Mouse (Mus musculus) liver, embryonic 16.5 days (tissue): ENCODE results near the gene C2. TPM values are rescaled to one million over a fixed set of nuclear protein-coding genes. Genes with fewer than 3 reads are reported as not detected.
A peak's percentile ranks its signal among the peaks of the same experiment; 100 is the strongest.

Source experiments
- ATAC-seq: fragments of 200-750 bp; cut with Nextera tagmentation; 2 replicates; pipeline ENCODE4 v1.8.0; 2017; ENCODE audit warnings: low read depth, mild to moderate bottlenecking, moderate number of reproducible peaks, moderate library complexity
- H3K27ac ChIP-seq: fragments of 300-500 bp; sonication (generic); 2 replicates; pipeline ENCODE4 v1.5.1; 2014; ENCODE audit warnings: mild to moderate bottlenecking, low read length
- H3K27me3 ChIP-seq: fragments of 300-500 bp; sonication (generic); 2 replicates; pipeline ENCODE4 v1.6.1; 2014; ENCODE audit warnings: low read depth, low read length, mixed read lengths; ENCODE audit not compliant: control insufficient read depth, insufficient read depth
- H3K36me3 ChIP-seq: fragments of 300-500 bp; sonication (generic); 2 replicates; pipeline ENCODE4 v1.6.1; 2014; ENCODE audit warnings: mild to moderate bottlenecking; ENCODE audit not compliant: control insufficient read depth, insufficient read depth
- H3K4me1 ChIP-seq: fragments of 300-500 bp; sonication (generic); 2 replicates; pipeline ENCODE4 v1.6.1; 2014; ENCODE audit warnings: low read depth, low read length, mixed read lengths; ENCODE audit not compliant: control insufficient read depth
- H3K4me2 ChIP-seq: fragments of 300-500 bp; sonication (generic); 2 replicates; pipeline ENCODE4 v1.6.1; 2014; ENCODE audit warnings: low read depth, low read length, mixed read lengths
- H3K4me3 ChIP-seq: fragments of 300-500 bp; sonication (generic); 2 replicates; pipeline ENCODE4 v1.5.1; 2014; ENCODE audit warnings: low read depth, mild to moderate bottlenecking, low read length
- H3K9ac ChIP-seq: fragments of 300-500 bp; sonication (generic); 2 replicates; pipeline ENCODE4 v1.6.1; 2014; ENCODE audit warnings: low read depth, low read length
- H3K9me3 ChIP-seq: fragments of 300-500 bp; sonication (generic); replicated peaks from 2 replicates; pipeline ENCODE4 v1.6.1; 2016; ENCODE audit warnings: low read length; ENCODE audit not compliant: control insufficient read depth
- WGBS: fragments of 180-500 bp; shearing (Covaris S2); extraction: QIAGEN DNeasy Blood & Tissue Kit; methylation state at CpG from one replicate; pipeline ENCODE4 v1.1.7; 2014; ENCODE audit not compliant: insufficient replicate concordance; 5-methylcytosine and 5-hydroxymethylcytosine counted together
- polyA plus RNA-seq: library from polyadenylated mRNA; unstranded; fragments of >200 nt; fragmentation: Nextera tagmentation; extraction: Ambion mirVana; gene quantifications from 2 replicates; pipeline ENCODE4 v1.2.1, GENCODE M21; 2015

The C2 gene
- polyA plus RNA-seq, 1 experiment from 2014 or later, result 33.9 TPM

- Histone ChIP-seq H3K9ac (peak overlapping the region; percentile 88), H3K4me3 (peak overlapping the region; percentile 81), H3K9me3 (no peaks in the 10 kb centered on the region), H3K36me3 (peaks cover 29% of the 10 kb centered on the region), H3K27ac (peak overlapping the region; percentile 71), H3K4me2 (peak overlapping the region; percentile 95), H3K4me1 (peaks cover 23% of the 10 kb centered on the region), H3K27me3 (no peaks in the 10 kb centered on the region)
- WGBS, result 2% methylated on average over 20 of the region's 25 CpGs
- ATAC-seq, result peak; percentile 7; the same call in 1 of the 2 replicates
Measured at GRCm38 (mm10) chr17:34850517-34851125, 47.4 kb downstream of the C2 start.

- peak; percentile 97 for ATAC-seq
- Histone ChIP-seq H3K4me2 (peak within 1 kb of the TSS; percentile 95), H3K36me3 (peaks cover 28% of the 10 kb centered on the region), H3K27me3 (no peaks in the 10 kb centered on the region), H3K4me3 (peak within 1 kb of the TSS; percentile 81), H3K27ac (peak within 1 kb of the TSS; percentile 71), H3K9ac (peak within 1 kb of the TSS; percentile 88), H3K4me1 (peaks cover 23% of the 10 kb centered on the region), H3K9me3 (no peaks in the 10 kb centered on the region)
- WGBS, result 1% methylated on average over 57 of the region's 65 CpGs
Measured at GRCm38 (mm10) chr17:34849722-34850516, 48.1 kb downstream of the C2 start, which contains the start of the genes Skiv2l and Nelfe. Gene Skiv2l, minus strand, starts transcription at chr17:34850210. Gene Nelfe, plus strand, starts transcription at chr17:34850391.

GRCm38 (mm10) chr17:34847615-34848014, 50.5 kb downstream of the C2 start:
- no peak overlapping the region for H3K4me3 ChIP-seq
- no peak overlapping the region for H3K9ac ChIP-seq
- H3K36me3 ChIP-seq, result peaks cover 26% of the 10 kb centered on the region
- no peaks in the 10 kb centered on the region for H3K27me3 ChIP-seq
- no peak overlapping the region for H3K4me2 ChIP-seq
- ATAC-seq, result no peak
- 79% methylated on average over 7 of the region's 7 CpGs for WGBS
- peaks cover 23% of the 10 kb centered on the region for H3K4me1 ChIP-seq
- no peak overlapping the region for H3K27ac ChIP-seq
- H3K9me3 ChIP-seq, result no peaks in the 10 kb centered on the region

GRCm38 (mm10) chr17:34847192-34847591, 50.9 kb downstream of the C2 start:
- no peak overlapping the region for H3K27ac ChIP-seq
- H3K4me3 ChIP-seq, result no peak overlapping the region
- no peak overlapping the region for H3K4me2 ChIP-seq
- no peak for ATAC-seq
- 76% methylated on average over 6 of the region's 6 CpGs for WGBS
- no peak overlapping the region for H3K9ac ChIP-seq
- H3K36me3 ChIP-seq, result peaks cover 23% of the 10 kb centered on the region
- no peaks in the 10 kb centered on the region for H3K27me3 ChIP-seq
- H3K9me3 ChIP-seq, result no peaks in the 10 kb centered on the region
- H3K4me1 ChIP-seq, result peaks cover 23% of the 10 kb centered on the region

- ATAC-seq, result no peak
- WGBS, result 85% methylated on average over 13 of the region's 13 CpGs
- Histone ChIP-seq H3K9ac (no peak overlapping the region), H3K4me3 (no peak overlapping the region), H3K4me1 (peaks cover 23% of the 10 kb centered on the region), H3K27me3 (no peaks in the 10 kb centered on the region), H3K4me2 (no peak overlapping the region), H3K27ac (no peak overlapping the region), H3K36me3 (peaks cover 34% of the 10 kb centered on the region), H3K9me3 (no peaks in the 10 kb centered on the region)
Measured at GRCm38 (mm10) chr17:34844884-34845283, 53.2 kb downstream of the C2 start.

- Histone ChIP-seq H3K4me2 (0 out of 2 replicates have a peak overlapping the region, but pooled peaks have one; percentile 14), H3K27me3 (no peaks in the 10 kb centered on the region), H3K9ac (peak overlapping the region; percentile 21; the same call in 1 of the 2 replicates), H3K36me3 (peaks cover 33% of the 10 kb centered on the region), H3K4me1 (peaks cover 35% of the 10 kb centered on the region), H3K4me3 (no peak overlapping the region), H3K9me3 (no peaks in the 10 kb centered on the region), H3K27ac (peak overlapping the region; percentile 35; the same call in 1 of the 2 replicates)
- ATAC-seq, result no peak
- WGBS, result 66% methylated on average over 6 of the region's 6 CpGs
Measured at GRCm38 (mm10) chr17:34840736-34841307, 57.2 kb downstream of the C2 start.

GRCm38 (mm10) chr17:34838785-34839184, 59.3 kb downstream of the C2 start:
- peaks cover 31% of the 10 kb centered on the region for H3K36me3 ChIP-seq
- no peak overlapping the region for H3K4me3 ChIP-seq
- peaks cover 39% of the 10 kb centered on the region for H3K4me1 ChIP-seq
- H3K4me2 ChIP-seq, result no peak overlapping the region
- no peaks in the 10 kb centered on the region for H3K9me3 ChIP-seq
- no peak overlapping the region for H3K9ac ChIP-seq
- H3K27ac ChIP-seq, result peak overlapping the region; percentile 14; the same call in 1 of the 2 replicates
- no peaks in the 10 kb centered on the region for H3K27me3 ChIP-seq
- WGBS, result 82% methylated on average over 7 of the region's 7 CpGs
- no peak for ATAC-seq

GRCm38 (mm10) chr17:34837464-34838324, 60.4 kb downstream of the C2 start:
- ATAC-seq, result no peak
- Histone ChIP-seq H3K9me3 (no peaks in the 10 kb centered on the region), H3K4me1 (peaks cover 39% of the 10 kb centered on the region), H3K4me2 (peak overlapping the region; percentile 98), H3K9ac (peak overlapping the region; percentile 85), H3K36me3 (peaks cover 26% of the 10 kb centered on the region), H3K4me3 (peak overlapping the region; percentile 94), H3K27ac (peak overlapping the region; percentile 87), H3K27me3 (no peaks in the 10 kb centered on the region)
- 36% methylated on average over 43 of the region's 43 CpGs for WGBS
